Mouse (Mus musculus): ENCODE data around the gene Gm2115.

Gene Gm2115

DNA sequence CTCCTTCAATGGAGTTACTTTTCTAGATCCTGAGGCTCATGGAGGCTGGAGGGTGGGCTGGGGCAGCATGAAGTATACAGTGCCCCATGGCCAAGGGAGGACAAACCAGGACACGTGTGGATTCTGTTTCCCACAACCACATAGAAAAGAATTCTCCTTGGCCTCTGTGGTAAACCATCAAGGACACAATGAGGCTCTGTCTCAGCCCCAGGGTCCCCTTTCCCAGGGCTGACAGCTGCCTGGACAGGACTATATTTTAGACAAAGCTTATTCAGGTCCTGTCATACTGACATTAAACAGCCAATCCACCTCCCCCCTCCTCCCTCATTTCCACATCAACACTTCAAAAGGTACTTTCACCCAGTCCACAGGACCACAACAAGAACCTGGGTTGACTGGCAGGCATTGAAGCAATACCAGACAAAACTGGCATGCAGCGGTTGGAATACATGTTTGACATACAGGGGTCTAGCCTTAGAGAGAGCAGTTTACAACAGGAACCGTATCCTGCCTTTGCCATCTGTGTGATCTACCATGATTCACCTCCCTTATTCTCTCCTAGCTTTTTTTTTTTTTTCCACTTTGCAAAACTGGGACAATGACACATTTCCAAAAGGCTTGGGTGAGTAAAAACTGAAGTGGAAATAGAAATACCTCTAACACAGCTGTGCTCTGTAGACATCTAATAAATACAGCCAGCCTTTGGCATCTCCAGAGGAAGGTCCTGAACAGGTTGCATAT lies 57.8 kb downstream of the Gm2115 start:
- DNase-seq (ENCODE audit: low read depth) = no peak

- DNase-seq (ENCODE audit: low read depth) = no peak
Observed at GRCm38 (mm10) chr7:84587101-84587783, 58.5 kb downstream of the Gm2115 start.

DNA sequence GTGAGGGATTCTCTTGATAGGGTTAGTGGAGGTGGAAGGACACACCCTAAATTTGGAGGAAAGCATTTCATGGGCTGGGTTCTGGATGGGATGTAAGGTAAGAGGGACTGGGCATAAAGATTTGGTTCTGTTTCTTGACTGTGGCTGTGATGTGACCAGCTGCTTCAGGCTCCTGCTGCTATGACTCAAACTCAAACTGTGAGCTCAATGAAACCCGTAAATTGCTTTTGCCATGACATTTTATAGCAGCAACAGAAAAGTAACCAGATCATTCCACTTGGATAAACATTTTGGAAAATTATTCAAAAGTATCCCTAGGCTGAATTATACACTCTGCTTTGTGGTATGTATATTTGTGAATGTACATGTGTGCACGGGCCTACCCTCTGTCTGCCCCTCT lies 61.9 kb downstream of the Gm2115 start:
- no peak for DNase-seq (ENCODE audit: low read depth)

GRCm38 (mm10) chr7:84591347-84591746 lies 62.6 kb downstream of the Gm2115 start:
- DNase-seq (ENCODE audit: low read depth) = no peak

- peak; percentile 63 for DNase-seq (ENCODE audit: low read depth)
Observed at GRCm38 (mm10) chr7:84594087-84594916, 65.5 kb downstream of the Gm2115 start.

GRCm38 (mm10) chr7:84594917-84595303 lies 66.2 kb downstream of the Gm2115 start:
- no peak for DNase-seq (ENCODE audit: low read depth)

DNA sequence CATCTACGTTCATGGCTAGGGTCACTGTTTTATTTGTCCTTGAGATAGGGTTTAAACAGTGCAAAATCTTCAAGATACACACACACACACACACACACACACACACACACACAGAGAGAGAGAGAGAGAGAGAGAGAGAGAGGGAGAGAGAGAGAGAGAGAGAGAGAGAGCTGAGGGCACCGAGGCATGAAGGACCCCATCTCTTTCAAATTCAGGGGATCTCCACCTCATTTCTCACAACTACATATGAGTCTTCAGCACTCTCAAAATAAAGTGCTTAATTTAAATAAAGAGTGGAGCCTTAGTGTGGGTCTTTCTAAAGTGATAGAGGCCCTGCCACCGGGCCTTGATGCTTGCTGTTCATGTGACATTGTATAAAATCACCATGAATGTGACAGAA lies 67.2 kb downstream of the Gm2115 start:
- DNase-seq (ENCODE audit: low read depth) = no peak

DNA sequence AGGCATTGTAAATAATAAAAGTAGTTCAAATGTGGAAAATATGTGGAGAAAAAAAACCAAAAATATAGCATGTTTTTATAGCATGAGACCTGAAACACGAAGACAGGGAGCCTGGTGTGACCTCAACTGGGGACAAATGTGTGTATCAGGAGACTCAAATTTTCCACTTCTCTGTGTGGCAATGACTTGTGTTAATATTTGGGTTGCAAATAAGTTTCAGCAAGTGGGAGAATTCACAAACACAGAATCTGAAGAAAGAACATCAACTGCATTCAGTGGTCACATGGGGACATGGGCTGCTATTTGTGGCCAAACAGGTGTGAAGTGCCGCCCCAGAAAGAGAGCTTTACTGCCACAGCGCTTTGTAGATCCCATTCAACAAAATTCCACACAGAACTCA lies 67.9 kb downstream of the Gm2115 start:
- DNase-seq (ENCODE audit: low read depth) = no peak

GRCm38 (mm10) chr7:84600631-84601030 lies 71.9 kb downstream of the Gm2115 start:
- no peak for DNase-seq (ENCODE audit: low read depth)

- no peak for DNase-seq (ENCODE audit: low read depth)
Observed at GRCm38 (mm10) chr7:84601331-84601730, 72.6 kb downstream of the Gm2115 start.

- DNase-seq (ENCODE audit: low read depth) = no peak
Observed at GRCm38 (mm10) chr7:84604501-84604900, 75.7 kb downstream of the Gm2115 start.

- DNase-seq (ENCODE audit: low read depth) = no peak
Observed at GRCm38 (mm10) chr7:84605033-84605687, 76.4 kb downstream of the Gm2115 start.

DNA sequence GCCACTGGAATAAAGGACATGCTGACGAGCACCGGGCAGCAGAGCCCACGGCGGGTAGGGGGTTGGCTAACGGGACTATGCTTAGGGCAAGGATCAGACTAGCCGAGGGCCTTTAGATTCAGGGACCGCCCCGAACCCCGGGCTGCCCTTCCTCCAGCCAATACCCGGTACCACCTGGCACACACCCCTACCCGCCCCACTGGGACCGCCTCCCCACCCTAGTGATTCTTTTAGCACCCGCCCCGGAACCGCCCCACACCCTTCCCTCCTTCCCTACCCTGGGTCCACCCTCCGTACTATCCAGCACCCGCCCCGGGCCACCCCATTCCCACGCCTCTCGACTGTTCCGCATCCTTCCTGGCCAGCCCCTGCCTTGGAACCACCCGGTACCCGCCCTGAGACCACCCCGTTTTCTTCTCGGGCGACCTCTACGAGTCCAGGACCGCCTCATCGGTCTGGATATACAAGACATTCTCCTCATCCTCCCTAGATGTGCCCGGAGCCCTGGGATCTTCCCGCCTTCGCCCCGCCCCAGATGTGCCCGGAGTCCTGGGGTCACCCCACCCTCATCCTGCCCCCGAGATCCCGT lies 77.0 kb downstream of the Gm2115 start:
- no peak for DNase-seq (ENCODE audit: low read depth)

DNA sequence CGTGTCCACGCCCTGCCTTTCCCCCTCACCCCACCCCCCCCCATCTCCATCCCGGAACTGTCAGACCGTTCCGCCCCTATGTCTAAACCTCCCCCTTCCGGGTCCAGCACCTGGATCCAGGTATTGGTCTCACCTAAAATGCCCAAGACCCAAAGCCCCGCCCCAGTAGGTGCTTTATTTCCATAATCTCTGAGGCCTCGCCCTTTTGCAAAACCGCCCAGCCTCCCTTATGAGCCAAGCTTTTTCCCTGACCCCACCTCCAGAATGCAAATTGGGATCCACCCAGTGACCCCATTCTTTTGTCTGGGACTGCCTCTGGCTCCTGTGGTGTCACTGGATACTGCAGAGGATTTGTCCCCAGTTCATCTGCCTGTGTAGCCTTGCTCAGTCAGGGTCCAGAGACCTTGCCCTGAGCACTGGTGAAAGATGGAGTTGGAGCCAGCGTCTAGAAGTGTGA lies 77.6 kb downstream of the Gm2115 start, which contains the start of gene Fah:
Gene Fah (minus strand): TSS at position 430 of the 457 bp plus-strand sequence.
- no peak for DNase-seq (ENCODE audit: low read depth)

- no peak for DNase-seq (ENCODE audit: low read depth)
Observed at GRCm38 (mm10) chr7:84611609-84612008, 82.9 kb downstream of the Gm2115 start.

DNA sequence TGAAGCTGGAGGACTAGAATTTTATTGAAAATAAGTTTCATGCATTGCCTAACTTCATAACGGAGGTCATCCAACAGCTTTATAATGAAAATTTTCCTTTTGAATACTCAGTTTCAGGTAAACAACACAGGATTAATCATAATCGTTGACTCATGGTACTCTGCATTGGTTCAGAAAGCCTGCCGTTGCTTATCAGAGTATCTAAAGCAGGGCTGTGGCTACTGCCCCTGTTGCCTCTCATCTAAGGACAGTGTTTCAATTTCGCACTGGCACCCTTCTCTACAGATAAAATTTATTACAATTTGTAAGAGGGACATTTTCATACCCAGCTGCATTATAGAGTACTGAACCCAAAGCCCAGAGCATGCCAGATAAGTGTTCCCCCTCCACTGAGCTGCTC lies 83.7 kb downstream of the Gm2115 start:
- DNase-seq (ENCODE audit: low read depth) = no peak

DNA sequence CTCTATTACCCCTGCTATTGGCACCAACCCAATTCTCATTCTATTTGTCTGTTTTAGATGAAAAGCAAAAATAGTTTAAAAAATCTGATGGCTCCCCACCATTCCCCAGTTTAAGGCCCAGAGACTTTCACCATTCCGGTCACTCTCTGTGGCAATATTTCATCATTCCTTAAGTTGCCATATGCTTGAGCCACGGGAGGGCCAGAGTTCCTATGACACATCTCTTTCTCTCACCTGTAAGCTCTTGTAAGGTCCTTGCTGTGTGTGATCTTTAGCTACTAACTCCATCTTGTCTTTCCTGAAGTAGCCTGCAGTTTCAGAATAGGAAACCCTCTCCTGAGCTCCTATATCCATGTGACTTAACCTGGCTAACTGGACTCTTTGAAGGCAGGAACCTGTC lies 90.2 kb downstream of the Gm2115 start:
- DNase-seq (ENCODE audit: low read depth) = no peak

- no peak for DNase-seq (ENCODE audit: low read depth)
Observed at GRCm38 (mm10) chr7:84620956-84621355, 92.2 kb downstream of the Gm2115 start.

DNA sequence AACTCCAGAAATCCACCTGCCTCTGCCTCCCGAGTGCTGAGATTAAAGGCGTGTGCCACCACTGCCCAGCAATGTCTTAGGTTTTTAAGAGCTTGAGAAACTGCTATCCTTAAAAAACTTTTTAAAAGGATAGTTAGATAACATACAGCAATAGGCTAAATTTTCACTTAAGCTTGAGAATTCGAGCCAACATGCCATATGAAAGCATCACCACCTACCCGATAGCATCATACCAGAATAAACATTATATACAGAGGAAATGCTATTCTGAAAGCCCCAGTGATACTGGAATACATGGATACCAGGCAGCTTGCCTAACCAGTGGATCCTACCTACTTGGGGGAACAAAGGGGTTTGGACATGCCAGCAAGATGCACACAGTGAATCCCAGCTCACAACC lies 95.0 kb downstream of the Gm2115 start:
- no peak for DNase-seq (ENCODE audit: low read depth)

- no peak for DNase-seq (ENCODE audit: low read depth)
Observed at GRCm38 (mm10) chr7:84631878-84632277, 103.1 kb downstream of the Gm2115 start.

Data from c-Kit-positive CD71-negative TER-119-negative erythroid progenitor cells, embryonic 14.5 days (primary cell).